Mouse (Mus musculus) MEL (cell line): ENCODE results near the gene Nek2. TPM values are rescaled to one million over a fixed set of nuclear protein-coding genes. Genes with fewer than 3 reads are reported as not detected.

ENCODE experiments used
- DNase-seq: peaks from one replicate; pipeline ENCODE4 v3.0.0; 2011; ENCODE audit warnings: low read depth, low spot score
- H3K27ac ChIP-seq: 2 replicates; pipeline ENCODE4 v1.5.1; 2012; ENCODE audit warnings: low read depth, mild to moderate bottlenecking, control low read depth, low read length, moderate library complexity; ENCODE audit not compliant: control insufficient read depth
- H3K27me3 ChIP-seq, 2 experiments: fragments of 150-350 bp in 1 of 2; sonication (generic) in 1 of 2; 2 replicates each; pipeline ENCODE4 v1.6.1; 2012; ENCODE audit warnings: low read length in 2 of 2, mild to moderate bottlenecking in 2 of 2, improper control_type of control experiment in 1 of 2, moderate library complexity in 1 of 2; ENCODE audit not compliant: insufficient read depth in 2 of 2, control insufficient read depth in 1 of 2
- H3K36me3 ChIP-seq, 2 experiments: 2 replicates each; pipeline ENCODE4 v1.6.1; 2012 to 2014; ENCODE audit warnings: low read length in 2 of 2, improper control_type of control experiment in 1 of 2, inconsistent platforms in 1 of 2, mild to moderate bottlenecking in 1 of 2; ENCODE audit not compliant: insufficient read depth in 2 of 2, control insufficient read depth in 1 of 2
- H3K4me1 ChIP-seq, 2 experiments: fragments of 150-350 bp in 1 of 2; sonication (generic) in 1 of 2; 2 replicates each; pipeline ENCODE4 v1.6.1; 2012; ENCODE audit warnings: low read length in 2 of 2, improper control_type of control experiment in 1 of 2, mild to moderate bottlenecking in 1 of 2; ENCODE audit not compliant: insufficient read depth in 2 of 2, control insufficient read depth in 1 of 2
- H3K4me3 ChIP-seq, 2 experiments: fragments of 150-350 bp in 1 of 2; sonication (generic) in 1 of 2; 2 replicates each; pipeline ENCODE4 v1.5.1; 2012; ENCODE audit warnings: low read depth in 2 of 2, low read length in 2 of 2, mild to moderate bottlenecking in 2 of 2, moderate library complexity in 2 of 2, control low read depth in 1 of 2, improper control_type of control experiment in 1 of 2; ENCODE audit not compliant: control insufficient read depth in 1 of 2, insufficient read depth in 1 of 2
- H3K79me2 ChIP-seq: 2 replicates; pipeline ENCODE4 v1.6.1; 2012; ENCODE audit warnings: mild to moderate bottlenecking, low read length, moderate library complexity; ENCODE audit not compliant: control insufficient read depth, poor library complexity, insufficient read depth
- H3K9ac ChIP-seq: 2 replicates; pipeline ENCODE4 v1.6.1; 2012; ENCODE audit warnings: low read depth, mild to moderate bottlenecking, control low read depth, low read length, moderate library complexity; ENCODE audit not compliant: control insufficient read depth, poor library complexity, severe bottlenecking
- H3K9me3 ChIP-seq: fragments of 150-350 bp; sonication (generic); replicated peaks from 2 replicates; pipeline ENCODE4 v1.6.1; 2012; ENCODE audit warnings: mild to moderate bottlenecking, low read length, improper control_type of control experiment, moderate library complexity; ENCODE audit not compliant: insufficient read depth
- CHD1 ChIP-seq: IDR thresholded peaks from 2 replicates; pipeline ENCODE4 v1.6.1; 2012; ENCODE audit warnings: low read depth, mild to moderate bottlenecking, inconsistent platforms, low read length, improper control_type of control experiment
- ETS1 ChIP-seq: IDR thresholded peaks from 2 replicates; pipeline ENCODE4 v1.6.1; 2012; ENCODE audit warnings: low read depth, mild to moderate bottlenecking, inconsistent platforms, low read length, improper control_type of control experiment, moderate library complexity
- JUND ChIP-seq: IDR thresholded peaks from 2 replicates; pipeline ENCODE4 v1.6.1; 2011; ENCODE audit warnings: low read depth, mild to moderate bottlenecking, improper control_type of control experiment, low read length
- MEF2A ChIP-seq: IDR thresholded peaks from 2 replicates; pipeline ENCODE4 v1.6.1; 2014; ENCODE audit warnings: low read depth, mild to moderate bottlenecking, inconsistent platforms, low read length, improper control_type of control experiment; ENCODE audit not compliant: poor library complexity, insufficient replicate concordance, severe bottlenecking; ENCODE audit errors: extremely low read depth
- MXI1 ChIP-seq: IDR thresholded peaks from 2 replicates; pipeline ENCODE4 v1.6.1; 2011; ENCODE audit warnings: mild to moderate bottlenecking, low read depth, low read length, improper control_type of control experiment
- MYC ChIP-seq: IDR thresholded peaks from 2 replicates; pipeline ENCODE4 v1.6.1; 2011; ENCODE audit warnings: low read depth, mild to moderate bottlenecking, low read length, improper control_type of control experiment, moderate library complexity
- NRF1 ChIP-seq: IDR thresholded peaks from 2 replicates; pipeline ENCODE4 v1.6.1; 2014; ENCODE audit warnings: low read depth, mild to moderate bottlenecking, inconsistent platforms, low read length, improper control_type of control experiment, moderate library complexity; ENCODE audit not compliant: poor library complexity, insufficient read depth, severe bottlenecking
- POLR2A ChIP-seq, 2 experiments: IDR thresholded peaks; 2 replicates each; pipeline ENCODE4 v1.6.1; 2011 to 2012; ENCODE audit warnings: low read length in 2 of 2, mild to moderate bottlenecking in 2 of 2, control low read depth in 1 of 2, improper control_type of control experiment in 1 of 2, low read depth in 1 of 2, moderate library complexity in 1 of 2; ENCODE audit not compliant: control insufficient read depth in 1 of 2, insufficient read depth in 1 of 2, poor library complexity in 1 of 2
- POLR2AphosphoS2 ChIP-seq: IDR thresholded peaks from 2 replicates; pipeline ENCODE4 v1.6.1; 2011; ENCODE audit warnings: low read length, improper control_type of control experiment
- RCOR1 ChIP-seq: IDR thresholded peaks from 2 replicates; pipeline ENCODE4 v1.6.1; 2012; ENCODE audit warnings: low read depth, mild to moderate bottlenecking, inconsistent platforms, low read length, improper control_type of control experiment
- TCF12 ChIP-seq: IDR thresholded peaks from 2 replicates; pipeline ENCODE4 v1.6.1; 2014; ENCODE audit warnings: low read depth, mild to moderate bottlenecking, inconsistent platforms, low read length, improper control_type of control experiment, moderate library complexity
- UBTF ChIP-seq: IDR thresholded peaks from 2 replicates; pipeline ENCODE4 v1.6.1; 2012; ENCODE audit warnings: low read depth, mild to moderate bottlenecking, inconsistent platforms, low read length, improper control_type of control experiment, moderate library complexity, borderline replicate concordance; ENCODE audit not compliant: insufficient read depth
- USF1 ChIP-seq: IDR thresholded peaks from 2 replicates; pipeline ENCODE4 v1.6.1; 2014; ENCODE audit warnings: low read depth, mild to moderate bottlenecking, inconsistent platforms, low read length, improper control_type of control experiment, moderate library complexity
- ZC3H11A ChIP-seq: IDR thresholded peaks from 2 replicates; pipeline ENCODE4 v1.6.1; 2012; ENCODE audit warnings: low read depth, mild to moderate bottlenecking, inconsistent platforms, low read length, improper control_type of control experiment
- polyA plus RNA-seq, 2 experiments: library from polyadenylated mRNA; stranded (reverse) in 1 of 2; unstranded in 1 of 2; fragments of >175 nt in 1 of 2; fragments of >200 nt in 1 of 2; gene quantifications; 2 replicates each; pipeline versions ENCODE4 v1.2.1 to v1.2.4; 2012; ENCODE audit warnings: low replicate concordance in 2 of 2, low read depth in 1 of 2; ENCODE audit not compliant: insufficient read length in 2 of 2, insufficient read depth in 1 of 2, missing spikeins in 1 of 2
- total RNA-seq: library from RNA; depleted of rRNA; stranded (reverse); fragments of 300-350 nt; gene quantifications from 2 replicates; pipeline ENCODE4 v1.2.3, GENCODE M21; 2012

The Nek2 gene
- total and polyA plus RNA-seq, 3 experiments, result 34.9 to 56.5 TPM; not detected in 1

DNA sequence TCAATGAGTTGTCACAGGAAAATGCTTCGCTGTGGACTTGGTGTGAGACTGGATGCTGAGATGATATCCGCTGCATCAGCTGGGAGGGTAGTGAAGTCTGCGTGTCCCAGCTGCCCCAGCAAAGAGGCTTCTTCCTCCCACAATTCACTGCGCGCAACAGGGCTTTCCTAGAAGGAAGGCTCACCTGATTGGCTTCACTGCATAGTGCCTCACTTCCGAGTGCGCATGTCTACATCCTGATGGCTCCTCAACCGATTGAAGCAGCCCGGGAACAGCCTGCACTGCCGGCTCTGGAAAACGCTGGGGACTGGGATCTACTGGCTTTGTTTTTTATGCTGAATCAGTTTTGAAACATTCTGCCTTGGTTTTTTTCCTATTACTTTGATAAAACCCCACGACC, 21.0 kb downstream of the Nek2 start:
- Histone ChIP-seq H3K79me2 (no peaks in the 10 kb centered on the region), H3K4me1 (no peaks in the 10 kb centered on the region), H3K36me3 (no peaks in the 10 kb centered on the region), H3K4me3 (no peak overlapping the region), H3K9ac (no peak overlapping the region), H3K9me3 (no peaks in the 10 kb centered on the region), H3K27ac (no peak overlapping the region), H3K27me3 (no peaks in the 10 kb centered on the region)
- TF ChIP-seq POLR2AphosphoS2, result no peak
- TF ChIP-seq POLR2A (IDR thresholded peaks at IDR 0.05; ENCODE audit: control insufficient read depth in 1 of 2, insufficient read depth in 1 of 2, low read depth in 1 of 2, low read length in 2 of 2, poor library complexity in 1 of 2), result no peak
- TF ChIP-seq UBTF, result no peak
- no peak for TF ChIP-seq ETS1
- no peak for TF ChIP-seq ZC3H11A
- no peak for TF ChIP-seq MEF2A
- TF ChIP-seq RCOR1, result no peak
- TF ChIP-seq NRF1, result no peak
- TF ChIP-seq JUND, result no peak
- no peak for DNase-seq

DNA sequence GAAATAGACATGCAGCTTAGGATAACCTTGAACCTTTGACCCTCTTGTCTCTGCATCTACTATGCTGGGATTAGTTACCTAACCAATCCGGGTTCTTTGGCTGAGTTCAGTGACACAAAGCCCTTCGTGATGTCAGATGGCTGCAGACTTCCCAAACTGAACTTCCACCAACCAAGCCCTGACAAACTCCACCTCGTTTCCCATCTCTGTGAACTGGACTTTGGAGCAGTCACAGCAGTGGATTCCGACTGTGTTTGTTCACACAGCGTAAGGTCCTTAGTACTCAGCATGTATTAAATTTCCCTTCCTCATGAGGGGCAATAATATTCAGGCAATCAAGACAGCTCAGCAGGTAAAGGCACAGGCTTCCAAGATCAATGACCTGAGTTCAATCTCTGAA, 25.4 kb downstream of the Nek2 start:
- Histone ChIP-seq H3K4me3 (no peak overlapping the region), H3K27ac (no peak overlapping the region), H3K27me3 (no peaks in the 10 kb centered on the region), H3K9me3 (no peaks in the 10 kb centered on the region)
- DNase-seq, result no peak
- TF ChIP-seq CHD1 (no peak), USF1 (no peak), MYC (no peak), MXI1 (no peak), TCF12 (no peak)
- TF ChIP-seq, all 39 proteins: peak for 0
- H3K9ac ChIP-seq, result no peak overlapping the region
- H3K4me1 ChIP-seq, result no peaks in the 10 kb centered on the region
- H3K36me3 ChIP-seq, result no peaks in the 10 kb centered on the region
- H3K79me2 ChIP-seq, result no peaks in the 10 kb centered on the region

GRCm38 (mm10) chr1:191849501-191849900, 28.3 kb downstream of the Nek2 start:
- Histone ChIP-seq H3K4me1 (peaks cover 4 to 20% of the 10 kb centered on the region in 2 experiments; a peak in 3 of 4 replicates), H3K36me3 (peaks cover 0 to 11% of the 10 kb centered on the region in 2 experiments; a peak in 2 of 4 replicates), H3K79me2 (no peaks in the 10 kb centered on the region)
- DNase-seq, result no peak
- TF ChIP-seq JUND, result no peak
- peak; percentile 59 for TF ChIP-seq USF1
- no peak for TF ChIP-seq UBTF
- TF ChIP-seq, all 39 proteins: peak for 1
- Histone ChIP-seq H3K27me3 (no peaks in the 10 kb centered on the region), H3K4me3 (no peak overlapping the region), H3K9ac (no peak overlapping the region), H3K9me3 (no peaks in the 10 kb centered on the region), H3K27ac (no peak overlapping the region)
